Mouse (Mus musculus) liver, postnatal 0 days (tissue): ENCODE results near the gene Cacng4.

ENCODE experiments used
- CTCF ChIP-seq: sonication (generic); IDR thresholded peaks from 2 replicates; pipeline ENCODE4 v1.5.1; 2016; ENCODE audit warnings: antibody characterized with exemption, low read depth
- EP300 ChIP-seq: IDR thresholded peaks from 2 replicates; pipeline ENCODE4 v1.6.1; 2016; ENCODE audit warnings: antibody characterized with exemption, low read depth, mild to moderate bottlenecking

DNA sequence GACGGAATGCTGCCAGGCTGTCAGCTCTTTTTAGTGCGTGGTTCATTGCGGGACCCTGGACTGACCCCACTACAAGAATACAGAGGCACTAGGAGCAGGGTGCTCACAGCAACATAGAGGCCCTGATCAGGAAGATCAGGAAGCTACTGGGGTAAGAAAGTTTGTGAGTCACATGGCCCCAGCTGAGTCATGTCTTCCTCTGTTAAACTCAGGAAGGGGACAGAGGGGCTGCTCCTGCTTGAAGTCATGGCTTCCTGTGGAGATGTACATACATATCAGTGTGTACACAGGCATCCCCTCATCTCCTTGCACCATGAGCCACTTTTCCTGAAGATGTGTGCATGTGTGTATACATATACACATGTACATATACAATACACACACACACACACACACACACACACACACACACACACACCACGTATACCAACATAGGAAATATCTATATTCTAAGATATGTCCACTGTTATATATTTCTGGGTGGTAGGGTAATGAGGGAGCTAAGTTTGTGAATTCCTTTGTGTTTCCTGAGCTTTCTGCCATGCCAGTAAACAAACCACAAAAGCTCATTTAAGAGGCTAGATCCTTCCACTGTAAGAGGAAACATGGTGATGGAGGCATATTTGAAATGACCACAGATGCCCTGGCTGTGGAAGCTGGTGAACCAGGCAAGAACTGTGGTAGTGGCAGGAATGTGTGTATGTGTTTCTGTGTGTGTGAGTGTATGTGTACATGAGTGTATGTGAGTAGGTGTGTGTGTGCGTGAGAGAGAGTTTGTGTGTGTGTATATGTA, 45.9 kb downstream of the Cacng4 start:
- TF ChIP-seq CTCF (no peak), EP300 (no peak)
